In the genomic region with DNA sequence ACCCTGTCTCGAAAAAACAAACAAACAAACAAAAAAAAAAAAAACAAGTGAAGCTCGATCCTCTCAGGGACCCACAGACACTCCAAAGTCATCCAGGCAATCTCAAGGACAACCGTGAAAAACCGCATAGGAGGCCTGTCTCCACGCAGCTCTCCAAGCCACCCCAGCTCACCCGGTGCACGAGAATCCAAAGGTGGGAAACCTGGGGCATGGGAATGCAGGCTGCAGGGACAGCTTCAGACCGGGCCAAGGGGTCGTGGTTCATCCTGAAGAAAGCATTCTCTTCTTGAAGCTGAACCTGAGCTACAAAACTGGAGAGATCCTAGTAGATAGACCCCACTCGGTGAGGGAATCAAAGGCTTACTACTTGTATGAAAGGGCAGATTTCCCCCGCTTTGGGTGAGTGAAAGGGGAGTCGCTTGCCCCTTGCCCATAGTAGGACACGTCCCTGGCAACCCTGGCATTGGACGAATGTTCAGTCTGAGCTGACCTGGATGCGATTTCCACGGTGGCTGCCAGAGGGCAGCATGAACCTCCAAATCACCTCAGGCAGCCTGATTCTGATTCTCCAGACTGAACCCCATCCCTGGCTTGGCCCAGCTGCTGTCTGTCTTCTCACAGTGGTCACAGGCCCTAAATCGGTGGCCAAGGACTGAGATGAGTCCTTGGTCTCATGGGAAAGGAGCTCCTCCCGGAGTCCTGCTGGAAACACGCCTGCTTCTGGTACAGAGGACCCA, we compare ENCODE assay signal across 8 mouse cellular contexts. TPM values are rescaled to one million over a fixed set of nuclear protein-coding genes. Genes with fewer than 3 reads are reported as not detected.
A peak's percentile ranks its signal among the peaks of the same experiment; 100 is the strongest.
DNase-seq lines count a peak whose midpoint lies in the region; ATAC-seq and TF ChIP-seq lines count a peak whose summit lies in the region.
"Had no signal": no experiment of that assay in that cellular context is flagged by ENCODE, and none has a peak within 500 bp of the region (broad histone marks: within the 10 kb centered on the region; RNA-seq: fewer than 3 reads in every experiment).

No protein-coding gene starts in this region.

- H3K9me3 ChIP-seq in midbrain, embryonic 10.5 days (replicated peaks), result no peaks in the 10 kb centered on the region
- H3K9me3 ChIP-seq in midbrain, embryonic 15.5 days, result no peaks in the 10 kb centered on the region
- no peaks in the 10 kb centered on the region for H3K9me3 ChIP-seq in hindbrain, embryonic 16.5 days (ENCODE audit: control insufficient read depth, low read length)
- H3K9me3 ChIP-seq: megakaryocyte, embryonic 14.5 days had no signal

- no peak overlapping the region for H3K4me3 ChIP-seq in midbrain, embryonic 10.5 days
- H3K4me3 ChIP-seq in midbrain, embryonic 15.5 days, result no peak overlapping the region
- no peak overlapping the region for H3K4me3 ChIP-seq in cortical plate, adult 2 months (ENCODE audit: insufficient read depth, low read length)
- H3K4me3 ChIP-seq in hindbrain, embryonic 16.5 days (ENCODE audit: low read length), result no peak overlapping the region
- no peak overlapping the region for H3K4me3 ChIP-seq in lung, adult 2 months (replicated peaks; ENCODE audit: extremely low read depth, low read depth, low read length)
- H3K4me3 ChIP-seq: megakaryocyte, embryonic 14.5 days had no signal

- no peak overlapping the region for H3K27ac ChIP-seq in midbrain, embryonic 10.5 days (replicated peaks)
- no peak overlapping the region for H3K27ac ChIP-seq in midbrain, embryonic 15.5 days
- no peak overlapping the region for H3K27ac ChIP-seq in cortical plate, adult 2 months (ENCODE audit: insufficient read depth, low read length)
- no peak overlapping the region for H3K27ac ChIP-seq in hindbrain, embryonic 16.5 days (ENCODE audit: low read depth, low read length)

- no peak overlapping the region for H3K9ac ChIP-seq in midbrain, embryonic 15.5 days
- H3K9ac ChIP-seq in hindbrain, embryonic 16.5 days (ENCODE audit: low read depth, low read length), result no peak overlapping the region

- TF ChIP-seq CTCF in cortical plate, adult 2 months (IDR thresholded peaks at IDR 0.05; ENCODE audit: extremely low read depth, insufficient read depth, low read length), result peak; percentile 81
- peak; percentile 83 for TF ChIP-seq CTCF in lung, adult 2 months (IDR thresholded peaks at IDR 0.05; ENCODE audit: insufficient read depth, low read length)

- 50% methylated on average over 19 of the region's 19 CpGs for WGBS in midbrain, embryonic 10.5 days
- WGBS in midbrain, embryonic 15.5 days, result 50% methylated on average over 19 of the region's 19 CpGs
- 54% methylated on average over 19 of the region's 19 CpGs for WGBS in hindbrain, embryonic 16.5 days
- WGBS in lung, adult 2 months, result 44% methylated on average over 19 of the region's 19 CpGs

- H3K36me3 ChIP-seq in midbrain, embryonic 10.5 days, result peaks cover 19% of the 10 kb centered on the region
- H3K36me3 ChIP-seq in midbrain, embryonic 15.5 days (replicated peaks), result no peaks in the 10 kb centered on the region
- H3K36me3 ChIP-seq in hindbrain, embryonic 16.5 days (ENCODE audit: control insufficient read depth, insufficient read depth, low read length), result no peaks in the 10 kb centered on the region

- peaks cover 46% of the 10 kb centered on the region for H3K27me3 ChIP-seq in midbrain, embryonic 10.5 days (ENCODE audit: low read depth, poor library complexity, severe bottlenecking)
- H3K27me3 ChIP-seq in midbrain, embryonic 15.5 days (replicated peaks), result peaks cover 19% of the 10 kb centered on the region
- peaks cover 6% of the 10 kb centered on the region for H3K27me3 ChIP-seq in hindbrain, embryonic 16.5 days (replicated peaks; ENCODE audit: control insufficient read depth, insufficient read depth, low read length)

- no peak overlapping the region for H3K4me2 ChIP-seq in midbrain, embryonic 15.5 days
- no peak overlapping the region for H3K4me2 ChIP-seq in hindbrain, embryonic 16.5 days (ENCODE audit: low read length)

- no peak for TF ChIP-seq POLR2A in cortical plate, adult 2 months (IDR thresholded peaks at IDR 0.05; ENCODE audit: extremely low read depth, insufficient read depth, low read length)
- TF ChIP-seq POLR2A in lung, adult 2 months (IDR thresholded peaks at IDR 0.05; ENCODE audit: borderline replicate concordance, extremely low read depth, low read depth, low read length), result no peak

- DNase-seq in midbrain, embryonic 10.5 days (ENCODE audit: low spot score), result peak; percentile 52
- DNase-seq in adipocyte (ENCODE audit: low spot score), result peak; percentile 81
- DNase-seq in lung, adult 2 months, result no peak
- DNase-seq in right cerebral cortex, postnatal 25 days, result peak; percentile 40

- no peak for ATAC-seq in midbrain, embryonic 15.5 days (replicated peaks)
- ATAC-seq in hindbrain, embryonic 16.5 days, result peak; percentile 53

- H3K4me1 ChIP-seq in midbrain, embryonic 10.5 days, result peaks cover 23% of the 10 kb centered on the region
- peaks cover 15% of the 10 kb centered on the region for H3K4me1 ChIP-seq in midbrain, embryonic 15.5 days
- no peaks in the 10 kb centered on the region for H3K4me1 ChIP-seq in cortical plate, adult 2 months (ENCODE audit: control insufficient read depth, insufficient read depth, low read length)
- peaks cover 14% of the 10 kb centered on the region for H3K4me1 ChIP-seq in hindbrain, embryonic 16.5 days (ENCODE audit: control insufficient read depth, insufficient read depth, low read depth, low read length)
- peaks cover 6% of the 10 kb centered on the region for H3K4me1 ChIP-seq in lung, adult 2 months (ENCODE audit: control insufficient read depth, insufficient read depth, low read length)

RNA-seq across cellular contexts. Expression of gene Smug1, which starts 18.7 kb away (rescaled TPM):
- polyA plus RNA-seq in midbrain, embryonic 10.5 days (2016; fragmentation: Nextera tagmentation; extraction: Ambion mirVana), result 24.6 and 26.4 TPM in 2 replicates
- 23.4 and 24.2 TPM in 2 replicates for polyA plus RNA-seq in midbrain, embryonic 15.5 days (2015; fragmentation: Nextera tagmentation; extraction: Ambion mirVana)
- 19.5 and 19.9 TPM in 2 replicates for polyA plus RNA-seq in cortical plate, adult 2 months (2012; rRNA removed)
- 25.1 and 29.1 TPM in 2 replicates for polyA plus RNA-seq in hindbrain, embryonic 16.5 days (2015; fragmentation: Nextera tagmentation; extraction: Ambion mirVana)
- polyA plus RNA-seq in lung, adult 2 months (2012; rRNA removed), result 16.5 and 18.1 TPM in 2 replicates

RNA-seq across cellular contexts. Expression of gene Cbx5, which starts 54.0 kb away (rescaled TPM):
- polyA plus RNA-seq in midbrain, embryonic 10.5 days (2016; fragmentation: Nextera tagmentation; extraction: Ambion mirVana), result 194 and 206 TPM in 2 replicates
- polyA plus RNA-seq in midbrain, embryonic 15.5 days (2015; fragmentation: Nextera tagmentation; extraction: Ambion mirVana), result 147 and 153 TPM in 2 replicates
- 72.1 and 74.4 TPM in 2 replicates for polyA plus RNA-seq in cortical plate, adult 2 months (2012; rRNA removed)
- 120 and 124 TPM in 2 replicates for polyA plus RNA-seq in hindbrain, embryonic 16.5 days (2015; fragmentation: Nextera tagmentation; extraction: Ambion mirVana)
- 12.2 and 20.0 TPM in 2 replicates for polyA plus RNA-seq in lung, adult 2 months (2012; rRNA removed)

RNA-seq across cellular contexts. Expression of gene Hnrnpa1, which starts 54.6 kb away (rescaled TPM):
- 1,542 and 1,692 TPM in 2 replicates for polyA plus RNA-seq in midbrain, embryonic 10.5 days (2016; fragmentation: Nextera tagmentation; extraction: Ambion mirVana)
- polyA plus RNA-seq in midbrain, embryonic 15.5 days (2015; fragmentation: Nextera tagmentation; extraction: Ambion mirVana), result 669 and 721 TPM in 2 replicates
- 276 and 310 TPM in 2 replicates for polyA plus RNA-seq in cortical plate, adult 2 months (2012; rRNA removed)
- polyA plus RNA-seq in hindbrain, embryonic 16.5 days (2015; fragmentation: Nextera tagmentation; extraction: Ambion mirVana), result 483 and 550 TPM in 2 replicates
- 49.1 and 93.5 TPM in 2 replicates for polyA plus RNA-seq in lung, adult 2 months (2012; rRNA removed)
